Mouse (Mus musculus) neural tube, embryonic 14.5 days (tissue): ENCODE data around the gene Bckdhb. TPM values are rescaled to one million over a fixed set of nuclear protein-coding genes. Genes with fewer than 3 reads are reported as not detected.

Experiments
- ATAC-seq: fragments of 200-750 bp; cut with Nextera tagmentation; 2 replicates; pipeline ENCODE4 v1.8.0; 2017; ENCODE audit warnings: low read depth, mild to moderate bottlenecking, moderate TSS enrichment, moderate library complexity
- H3K27ac ChIP-seq: fragments of 300-500 bp; sonication (generic); 2 replicates; pipeline ENCODE4 v1.5.1; 2014; ENCODE audit warnings: low read depth, mild to moderate bottlenecking, control low read depth, low read length, moderate library complexity, mixed read lengths
- H3K27me3 ChIP-seq: fragments of 300-500 bp; sonication (generic); 2 replicates; pipeline ENCODE4 v1.6.1; 2014; ENCODE audit warnings: low read length; ENCODE audit not compliant: control insufficient read depth, insufficient read depth
- H3K36me3 ChIP-seq: fragments of 300-500 bp; sonication (generic); 2 replicates; pipeline ENCODE4 v1.6.1; 2014; ENCODE audit warnings: low read length, mixed read lengths; ENCODE audit not compliant: control insufficient read depth, insufficient read depth
- H3K4me1 ChIP-seq: fragments of 300-500 bp; sonication (generic); 2 replicates; pipeline ENCODE4 v1.6.1; 2014; ENCODE audit warnings: low read length; ENCODE audit not compliant: control insufficient read depth, insufficient read depth
- H3K4me2 ChIP-seq: fragments of 300-500 bp; sonication (generic); 2 replicates; pipeline ENCODE4 v1.6.1; 2014; ENCODE audit warnings: mild to moderate bottlenecking, low read depth, low read length, control low read depth
- H3K4me3 ChIP-seq: fragments of 300-500 bp; sonication (generic); 2 replicates; pipeline ENCODE4 v1.5.1; 2014; ENCODE audit warnings: low read depth, low read length, control low read depth, mixed read lengths
- H3K9ac ChIP-seq: fragments of 300-500 bp; sonication (generic); replicated peaks from 2 replicates; pipeline ENCODE4 v1.6.1; 2014; ENCODE audit warnings: low read depth, mild to moderate bottlenecking, control low read depth, low read length, mixed read lengths
- H3K9me3 ChIP-seq: fragments of 300-500 bp; sonication (generic); 2 replicates; pipeline ENCODE4 v1.6.1; 2016; ENCODE audit warnings: low read length; ENCODE audit not compliant: control insufficient read depth
- WGBS: fragments of 180-500 bp; shearing (Covaris S2); extraction: QIAGEN DNeasy Blood & Tissue Kit; methylation state at CpG from one replicate; pipeline ENCODE4 v1.1.7; 2014; 5-methylcytosine and 5-hydroxymethylcytosine counted together
- polyA plus RNA-seq: library from polyadenylated mRNA; unstranded; fragments of >200 nt; fragmentation: Nextera tagmentation; extraction: Ambion mirVana; gene quantifications from 2 replicates; pipeline ENCODE4 v1.2.1, GENCODE M21; 2014

The Bckdhb gene
- polyA plus RNA-seq, 1 experiment from 2014 or later: 36.1 TPM

DNA sequence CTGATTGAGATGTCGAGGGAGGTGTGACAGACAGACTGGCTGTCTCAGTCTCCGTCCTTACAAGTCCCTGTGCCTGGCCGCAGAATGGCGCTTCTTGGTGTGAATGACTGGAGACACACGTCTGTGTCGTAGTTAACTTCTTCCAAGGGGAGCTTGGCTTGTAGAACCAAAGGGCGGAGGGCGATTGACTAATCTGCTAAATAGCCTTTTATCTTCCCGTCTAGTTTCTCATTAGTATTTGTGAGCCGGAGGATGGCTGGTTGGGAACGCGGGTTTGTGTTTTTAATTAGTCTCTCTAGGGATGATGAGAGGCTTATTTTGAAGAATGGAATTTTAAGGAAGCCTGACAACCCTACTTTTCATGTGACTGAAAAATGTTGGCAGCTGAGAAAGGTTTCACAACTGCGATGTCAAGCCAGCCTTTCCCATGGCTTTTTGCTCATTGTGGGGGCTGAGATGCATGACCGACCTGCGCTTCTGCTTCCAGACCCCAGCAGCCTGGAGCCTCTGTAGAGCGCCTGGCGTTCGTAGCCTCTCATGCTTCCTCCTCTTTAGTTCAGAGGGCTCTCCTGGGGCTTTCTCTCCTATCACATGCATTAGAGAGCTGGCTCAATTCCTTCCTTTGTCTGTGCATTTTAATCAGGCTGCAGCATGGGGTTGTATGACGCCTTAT, 107.9 kb downstream of the Bckdhb start:
- H3K4me2 ChIP-seq: peak overlapping the region; percentile 23; the same call in 1 of the 2 replicates
- H3K27ac ChIP-seq: peak overlapping the region; percentile 64
- H3K4me1 ChIP-seq: peaks cover 6% of the 10 kb centered on the region; the same call in 1 of the 2 replicates
- peak; percentile 96 for ATAC-seq
- no peak overlapping the region for H3K4me3 ChIP-seq
- H3K9me3 ChIP-seq: no peaks in the 10 kb centered on the region
- no peaks in the 10 kb centered on the region for H3K36me3 ChIP-seq
- no peaks in the 10 kb centered on the region for H3K27me3 ChIP-seq
- H3K9ac ChIP-seq: no peak overlapping the region
- 19% methylated on average over 19 of the region's 19 CpGs for WGBS

DNA sequence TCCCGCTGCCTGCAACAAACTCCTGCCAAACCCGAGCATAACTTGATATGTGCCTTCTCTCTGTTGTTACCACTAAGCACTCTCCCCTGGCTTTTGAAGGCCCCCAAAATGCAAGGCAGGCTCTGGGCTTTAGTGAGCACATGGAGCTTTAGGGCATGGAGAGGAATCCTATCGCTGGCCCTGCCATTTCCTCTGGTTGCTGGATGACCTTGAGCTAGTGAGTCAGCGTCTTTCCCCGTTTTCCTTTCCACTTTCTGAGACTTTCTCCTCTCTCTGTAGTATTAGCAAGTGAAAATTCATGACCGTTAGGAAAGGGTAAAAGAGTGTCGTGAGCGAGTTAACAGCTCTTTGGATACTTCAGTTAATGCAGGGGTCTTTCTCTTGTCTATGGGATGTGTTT, 111.1 kb downstream of the Bckdhb start:
- no peak for ATAC-seq

GRCm38 (mm10) chr9:84037224-84037623, 112.3 kb downstream of the Bckdhb start:
- H3K36me3 ChIP-seq: no peaks in the 10 kb centered on the region
- H3K4me2 ChIP-seq: no peak overlapping the region
- ATAC-seq: no peak
- H3K4me1 ChIP-seq: peaks cover 6% of the 10 kb centered on the region; the same call in 1 of the 2 replicates
- no peak overlapping the region for H3K27ac ChIP-seq
- H3K9ac ChIP-seq: no peak overlapping the region
- whole genome bisulfite sequencing: 92% methylated on average over 1 of the region's 1 CpGs
- H3K4me3 ChIP-seq: no peak overlapping the region
- H3K27me3 ChIP-seq: no peaks in the 10 kb centered on the region
- no peaks in the 10 kb centered on the region for H3K9me3 ChIP-seq

More for the DNA sequence above, 111.1 kb downstream of the Bckdhb start:
- Histone ChIP-seq H3K27me3 (no peaks in the 10 kb centered on the region), H3K4me1 (peaks cover 6% of the 10 kb centered on the region; the same call in 1 of the 2 replicates), H3K9ac (no peak overlapping the region), H3K9me3 (no peaks in the 10 kb centered on the region), H3K27ac (no peak overlapping the region), H3K4me2 (no peak overlapping the region), H3K36me3 (no peaks in the 10 kb centered on the region), H3K4me3 (no peak overlapping the region)
- 95% methylated on average over 8 of the region's 8 CpGs for WGBS

DNA sequence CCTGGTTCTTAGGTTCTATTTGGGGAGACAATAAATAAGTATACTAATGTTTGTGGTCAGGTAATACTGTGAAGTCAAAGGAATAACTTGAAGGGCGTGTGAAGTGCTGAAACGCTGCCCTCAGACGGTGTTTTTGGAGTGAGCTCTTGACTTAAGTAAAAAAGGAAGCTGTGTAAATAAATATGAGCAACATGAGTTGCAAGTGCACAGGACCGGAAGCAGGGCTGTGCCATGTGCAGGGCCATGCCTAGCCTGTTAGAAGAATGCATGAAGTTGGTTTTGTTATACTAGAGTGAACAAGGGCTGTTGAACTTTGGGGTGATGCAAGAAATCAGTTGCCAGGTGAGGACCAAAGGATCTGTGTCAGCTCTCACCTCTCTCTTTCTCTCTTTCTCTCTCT, 114.0 kb downstream of the Bckdhb start:
- WGBS: 88% methylated on average over 4 of the region's 4 CpGs

GRCm38 (mm10) chr9:84040376-84040775, 115.4 kb downstream of the Bckdhb start:
- H3K4me1 ChIP-seq: no peaks in the 10 kb centered on the region
- no peak for ATAC-seq
- WGBS: 81% methylated on average over 2 of the region's 2 CpGs

More for the DNA sequence above, 114.0 kb downstream of the Bckdhb start:
- Histone ChIP-seq H3K27me3 (no peaks in the 10 kb centered on the region), H3K4me3 (no peak overlapping the region), H3K9me3 (no peaks in the 10 kb centered on the region), H3K9ac (no peak overlapping the region), H3K27ac (no peak overlapping the region), H3K36me3 (no peaks in the 10 kb centered on the region), H3K4me2 (no peak overlapping the region), H3K4me1 (no peaks in the 10 kb centered on the region)
- no peak for ATAC-seq

DNA sequence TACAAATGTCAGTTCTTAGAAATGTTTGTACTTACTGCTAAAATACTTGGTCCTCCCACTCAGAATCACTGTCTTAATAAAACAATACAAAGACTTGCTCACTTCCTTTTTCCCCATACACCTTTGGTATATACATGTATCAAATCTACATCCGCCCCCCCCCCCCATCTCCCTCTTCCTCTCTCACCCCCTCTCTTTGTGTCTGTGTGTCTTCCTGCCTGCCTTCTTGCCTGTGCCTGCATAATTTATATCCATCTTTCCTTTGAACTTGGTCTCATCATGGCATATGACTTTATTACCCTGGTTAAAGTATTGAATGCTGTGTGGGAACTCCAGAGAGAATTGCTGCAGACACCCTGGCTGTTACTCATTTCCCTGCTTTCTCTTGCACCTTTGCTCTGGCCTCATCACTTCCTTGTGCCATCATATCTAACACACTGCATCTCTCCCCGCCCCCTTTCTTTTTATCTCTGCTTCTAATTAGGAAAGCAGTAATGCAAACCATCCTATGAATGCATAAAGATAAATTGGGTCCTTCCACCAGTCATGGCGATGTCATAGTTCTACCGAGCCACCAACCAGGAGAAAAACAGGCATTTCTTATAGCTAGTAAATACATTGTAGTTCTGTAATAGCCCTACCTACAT, 116.8 kb downstream of the Bckdhb start:
- Histone ChIP-seq H3K36me3 (no peaks in the 10 kb centered on the region), H3K4me1 (no peaks in the 10 kb centered on the region), H3K4me3 (no peak overlapping the region), H3K27me3 (no peaks in the 10 kb centered on the region), H3K9ac (no peak overlapping the region), H3K4me2 (no peak overlapping the region), H3K9me3 (no peaks in the 10 kb centered on the region), H3K27ac (no peak overlapping the region)
- ATAC-seq: no peak
- WGBS: 84% methylated on average over 4 of the region's 4 CpGs

More at GRCm38 (mm10) chr9:84040376-84040775, 115.4 kb downstream of the Bckdhb start:
- Histone ChIP-seq H3K4me3 (no peak overlapping the region), H3K27me3 (no peaks in the 10 kb centered on the region), H3K27ac (no peak overlapping the region), H3K9ac (no peak overlapping the region), H3K4me2 (no peak overlapping the region), H3K9me3 (no peaks in the 10 kb centered on the region), H3K36me3 (no peaks in the 10 kb centered on the region)

GRCm38 (mm10) chr9:84042539-84042938, 117.6 kb downstream of the Bckdhb start:
- no peak for ATAC-seq

DNA sequence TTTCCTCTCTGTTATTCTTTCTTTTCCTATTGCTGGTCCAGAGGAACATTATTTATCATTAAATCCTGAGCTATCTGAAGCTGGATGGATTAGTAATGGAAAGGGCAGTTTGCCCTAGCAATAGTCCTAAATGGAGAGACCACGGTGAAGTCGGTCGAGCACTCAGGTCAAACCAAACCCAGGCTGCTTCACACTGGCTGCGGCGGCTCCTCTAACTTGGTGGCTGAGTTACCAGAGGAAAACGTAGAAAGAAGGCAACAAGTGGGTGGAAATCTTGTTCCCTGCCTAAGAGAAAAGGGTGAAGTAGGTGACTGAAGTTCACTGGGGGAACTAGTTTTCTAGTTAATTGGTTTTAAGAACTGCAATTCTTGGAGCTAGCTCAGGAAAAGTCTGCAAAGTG, 119.2 kb downstream of the Bckdhb start:
- H3K36me3 ChIP-seq: no peaks in the 10 kb centered on the region
- no peak overlapping the region for H3K27ac ChIP-seq
- H3K9ac ChIP-seq: no peak overlapping the region
- no peaks in the 10 kb centered on the region for H3K4me1 ChIP-seq
- H3K4me2 ChIP-seq: no peak overlapping the region
- H3K9me3 ChIP-seq: no peaks in the 10 kb centered on the region
- no peak for ATAC-seq
- no peaks in the 10 kb centered on the region for H3K27me3 ChIP-seq
- 89% methylated on average over 6 of the region's 6 CpGs for WGBS
- H3K4me3 ChIP-seq: no peak overlapping the region

More at GRCm38 (mm10) chr9:84042539-84042938, 117.6 kb downstream of the Bckdhb start:
- Histone ChIP-seq H3K27ac (no peak overlapping the region), H3K9ac (no peak overlapping the region), H3K4me1 (no peaks in the 10 kb centered on the region), H3K27me3 (no peaks in the 10 kb centered on the region), H3K9me3 (no peaks in the 10 kb centered on the region), H3K4me3 (no peak overlapping the region), H3K4me2 (no peak overlapping the region), H3K36me3 (no peaks in the 10 kb centered on the region)
- WGBS: 90% methylated on average over 3 of the region's 3 CpGs

GRCm38 (mm10) chr9:84045632-84046031, 120.7 kb downstream of the Bckdhb start:
- H3K4me2 ChIP-seq: no peak overlapping the region
- no peaks in the 10 kb centered on the region for H3K27me3 ChIP-seq
- H3K4me1 ChIP-seq: no peaks in the 10 kb centered on the region

More at GRCm38 (mm10) chr9:84045632-84046031, 120.7 kb downstream of the Bckdhb start:
- Histone ChIP-seq H3K36me3 (no peaks in the 10 kb centered on the region), H3K9me3 (no peaks in the 10 kb centered on the region), H3K4me3 (no peak overlapping the region), H3K9ac (no peak overlapping the region), H3K27ac (no peak overlapping the region)
- WGBS: 94% methylated on average over 2 of the region's 2 CpGs
- ATAC-seq: 0 out of 2 replicates have a peak, but pooled peaks have one; percentile 22
